Mouse (Mus musculus) spleen, adult 2 months (tissue): ENCODE measurements around the gene Nat9.

Source experiments
- CTCF ChIP-seq: fragments of 200-500 bp; IDR thresholded peaks from 2 replicates; pipeline ENCODE4 v1.5.1; 2011; ENCODE audit warnings: mild to moderate bottlenecking, inconsistent platforms; ENCODE audit not compliant: insufficient read depth, insufficient read length, insufficient replicate concordance; ENCODE audit errors: extremely low read depth
- POLR2A ChIP-seq: fragments of 200-500 bp; IDR thresholded peaks from 2 replicates; pipeline ENCODE4 v1.6.1; 2011; ENCODE audit warnings: low read depth, low read length, inconsistent platforms

- TF ChIP-seq CTCF (no peak), POLR2A (no peak)
These were observed 40.0 kb upstream of the Nat9 start for GRCm38 (mm10) chr11:115227640-115228039.
